Mouse (Mus musculus) inflammation-experienced regulatory T-cells (primary cell): ENCODE results near the gene Olfr648. TPM values are rescaled to one million over a fixed set of nuclear protein-coding genes. Genes with fewer than 3 reads are reported as not detected.

ENCODE experiments used
- polyA plus RNA-seq, 2 experiments: library from polyadenylated mRNA; unstranded; fragments of 100-300 nt; shearing (Covaris generic); gene quantifications; one replicate each; pipeline ENCODE4 v1.2.1; 2017

Olfr648 gene
- polyA plus RNA-seq: under 1 TPM in 1 of 2 experiments, not detected in 1; 0.10 TPM

GRCm38 (mm10) chr7:104183292-104183691 lies at the start of gene Olfr648:
Gene Olfr648, minus strand, starts transcription at chr7:104183392.

GRCm38 (mm10) chr7:104218701-104219569 lies 35.7 kb upstream of the Olfr648 start, which contains the start of gene Trim6:
Gene Trim6, plus strand, starts transcription at chr7:104218793.

GRCm38 (mm10) chr7:104195885-104196284 lies 12.7 kb upstream of the Olfr648 start, which contains the start of gene Olfr649:
Gene Olfr649, minus strand, starts transcription at chr7:104195985.

GRCm38 (mm10) chr7:104150456-104150855 lies 32.7 kb downstream of the Olfr648 start, which contains the start of gene Ubqlnl:
Gene Ubqlnl, minus strand, starts transcription at chr7:104150556.

GRCm38 (mm10) chr7:104143179-104143578 lies 40.0 kb downstream of the Olfr648 start, which contains the start of gene Ubqln3:
Gene Ubqln3, minus strand, starts transcription at chr7:104143279.

GRCm38 (mm10) chr7:104137305-104137704 lies 45.9 kb downstream of the Olfr648 start, which contains the start of gene Olfr643:
Gene Olfr643, minus strand, starts transcription at chr7:104137405.

GRCm38 (mm10) chr7:104129726-104130125 lies 53.5 kb downstream of the Olfr648 start, which contains the start of gene Ubqln5:
Gene Ubqln5, minus strand, starts transcription at chr7:104129826.

Other genes with a start within 250 kb of the Olfr648 start
- gene Olfr632, start 249.0 kb downstream of the Olfr648 start, polyA plus RNA-seq: not detected
- gene Olfr633, start 239.0 kb downstream of the Olfr648 start, polyA plus RNA-seq: not detected
- under 1 TPM; 0.06 to 0.16 TPM for gene Olfr635, start 212.2 kb downstream of the Olfr648 start, polyA plus RNA-seq
- gene Olfr638, start 184.6 kb downstream of the Olfr648 start, polyA plus RNA-seq: not detected
- under 1 TPM; 0.04 to 0.12 TPM for gene Olfr639, start 166.1 kb downstream of the Olfr648 start, polyA plus RNA-seq
- not detected for gene Olfr640, start 157.8 kb downstream of the Olfr648 start, polyA plus RNA-seq
- not detected for gene Olfr641, start 147.9 kb downstream of the Olfr648 start, polyA plus RNA-seq
- gene Olfr642, start 130.7 kb downstream of the Olfr648 start, polyA plus RNA-seq: under 1 TPM in 1 of 2 experiments, not detected in 1; 0.06 TPM
- gene 4930516K23Rik, start 121.9 kb downstream of the Olfr648 start, polyA plus RNA-seq: under 1 TPM; 0.05 to 0.47 TPM
- under 1 TPM in 1 of 2 experiments, not detected in 1; 0.17 TPM for gene Olfr644, start 111.5 kb downstream of the Olfr648 start, polyA plus RNA-seq
- gene Olfr645, start 97.9 kb downstream of the Olfr648 start, polyA plus RNA-seq: under 1 TPM in 1 of 2 experiments, not detected in 1; 0.29 TPM
- gene Olfr646, start 78.5 kb downstream of the Olfr648 start, polyA plus RNA-seq: under 1 TPM in 1 of 2 experiments, not detected in 1; 0.31 TPM
- not detected for gene Ubqln5, start 53.6 kb downstream of the Olfr648 start, polyA plus RNA-seq
- gene Olfr643, start 46.0 kb downstream of the Olfr648 start, polyA plus RNA-seq: not detected
- gene Ubqln3, start 40.1 kb downstream of the Olfr648 start, polyA plus RNA-seq: not detected
- not detected for gene Ubqlnl, start 32.8 kb downstream of the Olfr648 start, polyA plus RNA-seq
- under 1 TPM in 1 of 2 experiments, not detected in 1; 0.07 TPM for gene Olfm5, start 18.6 kb downstream of the Olfr648 start, polyA plus RNA-seq
- not detected for gene Olfr649, start 12.6 kb upstream of the Olfr648 start, polyA plus RNA-seq
- 1 to 10 TPM; 2.7 to 3.6 TPM for gene Trim6, start 35.4 kb upstream of the Olfr648 start, polyA plus RNA-seq
- 10 to 100 TPM; 41.8 to 55.6 TPM for gene Trim34a, start 61.1 kb upstream of the Olfr648 start, polyA plus RNA-seq
- 10 to 100 TPM; 25.7 to 25.9 TPM for gene Trim5, start 104.7 kb upstream of the Olfr648 start, polyA plus RNA-seq
- gene Trim12a, start 132.1 kb upstream of the Olfr648 start, polyA plus RNA-seq: 100 to 1,000 TPM; 128 to 154 TPM
- gene Trim34b, start 146.1 kb upstream of the Olfr648 start, polyA plus RNA-seq: 1 to 10 TPM; 1.5 to 2.2 TPM
- 10 to 100 TPM; 19.3 to 21.5 TPM for gene Trim12c, start 170.0 kb upstream of the Olfr648 start, polyA plus RNA-seq
- 1 to 10 TPM in 1 of 2 experiments, under 1 TPM in 1; 0.69 to 1.5 TPM for gene Trim30b, start 186.5 kb upstream of the Olfr648 start, polyA plus RNA-seq
- under 1 TPM; 0.60 to 0.82 TPM for gene Trim30c, start 217.4 kb upstream of the Olfr648 start, polyA plus RNA-seq